Mouse (Mus musculus): Measurements from ENCODE around the gene Gatad2a. TPM values are rescaled to one million over a fixed set of nuclear protein-coding genes. Genes with fewer than 3 reads are reported as not detected.
"Not testable (repeated sequence)": the region's sequence is repeated elsewhere in the genome, so short reads cannot be mapped to it uniquely, and the experiment has no call there.

Gene Gatad2a
- polyA plus RNA-seq, 1 experiment from 2014 or later, result 56.0 TPM

- Histone ChIP-seq H3K9me3 (no peaks in the 10 kb centered on the region), H3K27me3 (replicated peaks) (no peaks in the 10 kb centered on the region), H3K4me3 (replicated peaks) (no peak overlapping the region), H3K27ac (no peak overlapping the region), H3K9ac (no peak overlapping the region), H3K4me1 (peaks cover 8% of the 10 kb centered on the region; the same call in 1 of the 2 replicates), H3K36me3 (no peaks in the 10 kb centered on the region), H3K4me2 (no peak overlapping the region)
- no peak for ATAC-seq (ENCODE audit: insufficient read depth, low FRiP score, low read depth)
- 57% methylated on average over 2 of the region's 2 CpGs for WGBS
These were observed 39.5 kb downstream of the Gatad2a start for GRCm38 (mm10) chr8:69956651-69957050.

GRCm38 (mm10) chr8:69954642-69955041 lies 41.5 kb downstream of the Gatad2a start:
- Histone ChIP-seq H3K36me3 (no peaks in the 10 kb centered on the region), H3K27ac (no peak overlapping the region), H3K27me3 (replicated peaks) (no peaks in the 10 kb centered on the region), H3K9me3 (no peaks in the 10 kb centered on the region), H3K4me3 (replicated peaks) (no peak overlapping the region), H3K4me2 (no peak overlapping the region), H3K9ac (no peak overlapping the region), H3K4me1 (peaks cover 8% of the 10 kb centered on the region; the same call in 1 of the 2 replicates)
- WGBS, result 64% methylated on average over 1 of the region's 1 CpGs
- ATAC-seq (ENCODE audit: insufficient read depth, low FRiP score, low read depth), result no peak

GRCm38 (mm10) chr8:69954213-69954612 lies 42.0 kb downstream of the Gatad2a start:
- H3K36me3 ChIP-seq, result no peaks in the 10 kb centered on the region
- H3K4me2 ChIP-seq, result no peak overlapping the region
- no peak overlapping the region for H3K27ac ChIP-seq
- H3K4me3 ChIP-seq (replicated peaks), result no peak overlapping the region
- no peak overlapping the region for H3K9ac ChIP-seq
- ATAC-seq (ENCODE audit: insufficient read depth, low FRiP score, low read depth), result no peak
- peaks cover 8% of the 10 kb centered on the region; the same call in 1 of the 2 replicates for H3K4me1 ChIP-seq
- H3K9me3 ChIP-seq, result no peaks in the 10 kb centered on the region
- 70% methylated on average over 4 of the region's 4 CpGs for WGBS
- H3K27me3 ChIP-seq (replicated peaks), result no peaks in the 10 kb centered on the region

GRCm38 (mm10) chr8:69950300-69950699 lies 45.9 kb downstream of the Gatad2a start:
- no peaks in the 10 kb centered on the region for H3K36me3 ChIP-seq
- no peak overlapping the region for H3K4me2 ChIP-seq
- H3K9me3 ChIP-seq, result no peaks in the 10 kb centered on the region
- no peak for ATAC-seq (ENCODE audit: insufficient read depth, low FRiP score, low read depth)
- no peaks in the 10 kb centered on the region for H3K27me3 ChIP-seq (replicated peaks)
- WGBS, result 93% methylated on average over 2 of the region's 2 CpGs
- H3K9ac ChIP-seq, result no peak overlapping the region
- no peak overlapping the region for H3K4me3 ChIP-seq (replicated peaks)
- H3K4me1 ChIP-seq, result no peaks in the 10 kb centered on the region; the same call in 1 of the 2 replicates
- no peak overlapping the region for H3K27ac ChIP-seq

- 82% methylated on average over 3 of the region's 3 CpGs for WGBS
- peaks cover 12% of the 10 kb centered on the region; the same call in 1 of the 2 replicates for H3K4me1 ChIP-seq
- not testable (repeated sequence) for H3K9ac ChIP-seq; H3K27ac ChIP-seq; H3K4me2 ChIP-seq; H3K4me3 ChIP-seq (replicated peaks); H3K36me3 ChIP-seq; ATAC-seq (ENCODE audit: insufficient read depth, low FRiP score, low read depth); H3K9me3 ChIP-seq; H3K27me3 ChIP-seq (replicated peaks)
These were observed 53.7 kb downstream of the Gatad2a start for GRCm38 (mm10) chr8:69942495-69942894.

GRCm38 (mm10) chr8:69940386-69940785 lies 55.8 kb downstream of the Gatad2a start:
- Histone ChIP-seq H3K27ac (no peak overlapping the region), H3K4me2 (no peak overlapping the region)

GRCm38 (mm10) chr8:69939633-69940032 lies 56.6 kb downstream of the Gatad2a start:
- Histone ChIP-seq H3K27me3 (replicated peaks) (no peaks in the 10 kb centered on the region), H3K4me1 (peaks cover 27% of the 10 kb centered on the region), H3K27ac (no peak overlapping the region), H3K9ac (no peak overlapping the region), H3K36me3 (peaks cover 4% of the 10 kb centered on the region; the same call in 1 of the 2 replicates), H3K4me3 (replicated peaks) (no peak overlapping the region), H3K9me3 (no peaks in the 10 kb centered on the region), H3K4me2 (no peak overlapping the region)
- peak; percentile 50; the same call in 1 of the 2 replicates for ATAC-seq (ENCODE audit: insufficient read depth, low FRiP score, low read depth)
- WGBS, result 25% methylated on average over 3 of the region's 3 CpGs

More at GRCm38 (mm10) chr8:69940386-69940785, 55.8 kb downstream of the Gatad2a start:
- peaks cover 26% of the 10 kb centered on the region for H3K4me1 ChIP-seq
- H3K27me3 ChIP-seq (replicated peaks), result no peaks in the 10 kb centered on the region
- WGBS, result 80% methylated on average over 2 of the region's 2 CpGs
- H3K36me3 ChIP-seq, result no peaks in the 10 kb centered on the region
- H3K4me3 ChIP-seq (replicated peaks), result no peak overlapping the region
- ATAC-seq (ENCODE audit: insufficient read depth, low FRiP score, low read depth), result no peak
- H3K9ac ChIP-seq, result no peak overlapping the region
- H3K9me3 ChIP-seq, result no peaks in the 10 kb centered on the region

- no peak overlapping the region for H3K4me3 ChIP-seq (replicated peaks)
- peaks cover 7% of the 10 kb centered on the region; the same call in 1 of the 2 replicates for H3K36me3 ChIP-seq
- no peak overlapping the region for H3K9ac ChIP-seq
- H3K27ac ChIP-seq, result no peak overlapping the region
- 75% methylated on average over 6 of the region's 6 CpGs for WGBS
- ATAC-seq (ENCODE audit: insufficient read depth, low FRiP score, low read depth), result no peak
- H3K27me3 ChIP-seq (replicated peaks), result no peaks in the 10 kb centered on the region
- peaks cover 27% of the 10 kb centered on the region for H3K4me1 ChIP-seq
- H3K4me2 ChIP-seq, result no peak overlapping the region
- H3K9me3 ChIP-seq, result no peaks in the 10 kb centered on the region
These were observed 57.8 kb downstream of the Gatad2a start for GRCm38 (mm10) chr8:69938245-69938982.

- Histone ChIP-seq H3K4me3 (replicated peaks) (no peak overlapping the region), H3K27me3 (replicated peaks) (no peaks in the 10 kb centered on the region), H3K9me3 (no peaks in the 10 kb centered on the region), H3K27ac (peak overlapping the region; percentile 12; the same call in 1 of the 2 replicates), H3K4me1 (peaks cover 27% of the 10 kb centered on the region), H3K4me2 (no peak overlapping the region), H3K36me3 (peaks cover 7% of the 10 kb centered on the region; the same call in 1 of the 2 replicates), H3K9ac (no peak overlapping the region)
- 76% methylated on average over 3 of the region's 3 CpGs for WGBS
- ATAC-seq (ENCODE audit: insufficient read depth, low FRiP score, low read depth), result no peak
These were observed 58.7 kb downstream of the Gatad2a start for GRCm38 (mm10) chr8:69937466-69937865.

- 52% methylated on average over 7 of the region's 7 CpGs for WGBS
- no peaks in the 10 kb centered on the region for H3K27me3 ChIP-seq (replicated peaks)
- ATAC-seq (ENCODE audit: insufficient read depth, low FRiP score, low read depth), result peak; percentile 77; the same call in 1 of the 2 replicates
- peaks cover 27% of the 10 kb centered on the region for H3K4me1 ChIP-seq
- H3K27ac ChIP-seq, result 0 out of 2 replicates have a peak overlapping the region, but pooled peaks have one; percentile 16
- H3K4me3 ChIP-seq (replicated peaks), result no peak overlapping the region
- H3K4me2 ChIP-seq, result no peak overlapping the region
- no peaks in the 10 kb centered on the region for H3K9me3 ChIP-seq
- peaks cover 7% of the 10 kb centered on the region; the same call in 1 of the 2 replicates for H3K36me3 ChIP-seq
- H3K9ac ChIP-seq, result no peak overlapping the region
These were observed 60.0 kb downstream of the Gatad2a start for GRCm38 (mm10) chr8:69936050-69936794.

GRCm38 (mm10) chr8:69935431-69935830 lies 60.8 kb downstream of the Gatad2a start:
- no peak overlapping the region for H3K4me2 ChIP-seq
- no peaks in the 10 kb centered on the region for H3K27me3 ChIP-seq (replicated peaks)
- H3K9ac ChIP-seq, result no peak overlapping the region
- H3K9me3 ChIP-seq, result no peaks in the 10 kb centered on the region
- H3K4me1 ChIP-seq, result peaks cover 27% of the 10 kb centered on the region
- H3K36me3 ChIP-seq, result peaks cover 7% of the 10 kb centered on the region; the same call in 1 of the 2 replicates
- WGBS, result 89% methylated on average over 3 of the region's 3 CpGs
- H3K4me3 ChIP-seq (replicated peaks), result no peak overlapping the region
- peak overlapping the region; percentile 16; the same call in 1 of the 2 replicates for H3K27ac ChIP-seq
- 0 out of 2 replicates have a peak, but pooled peaks have one; percentile 12 for ATAC-seq (ENCODE audit: insufficient read depth, low FRiP score, low read depth)

- Histone ChIP-seq H3K36me3 (peaks cover 7% of the 10 kb centered on the region; the same call in 1 of the 2 replicates), H3K9ac (no peak overlapping the region), H3K27me3 (replicated peaks) (no peaks in the 10 kb centered on the region), H3K27ac (0 out of 2 replicates have a peak overlapping the region, but pooled peaks have one; percentile 12), H3K9me3 (no peaks in the 10 kb centered on the region), H3K4me3 (replicated peaks) (no peak overlapping the region), H3K4me2 (no peak overlapping the region), H3K4me1 (peaks cover 21% of the 10 kb centered on the region)
- ATAC-seq (ENCODE audit: insufficient read depth, low FRiP score, low read depth), result no peak
- WGBS, result 81% methylated on average over 5 of the region's 5 CpGs
These were observed 61.6 kb downstream of the Gatad2a start for GRCm38 (mm10) chr8:69934582-69934981.

Measured in stomach, embryonic 15.5 days (tissue).